In genomic region chr14:54958503-54958902, GRCm38 (mm10) we compare ENCODE assay signal across 31 mouse cellular contexts. TPM values are rescaled to one million over a fixed set of nuclear protein-coding genes. Genes with fewer than 3 reads are reported as not detected.
"Had no signal": no experiment of that assay in that cellular context is flagged by ENCODE, and none has a peak within 500 bp of the region (broad histone marks: within the 10 kb centered on the region; RNA-seq: fewer than 3 reads in every experiment).

No protein-coding gene starts in this region.

- H3K9me3 ChIP-seq: liver, embryonic 13.5 days had no signal

- H3K9ac ChIP-seq: liver, embryonic 13.5 days had no signal

- DNase-seq: kidney, postnatal 10 days; kidney, postnatal 36 days; layer of hippocampus, postnatal 36 days; liver, embryonic 13.5 days; lung, adult 2 months; lung, postnatal 14 days; lung, postnatal 4 days; midbrain, embryonic 14.5 days; thymus, adult 18-20 months; thymus, postnatal 36 days had no signal

- H3K4me2 ChIP-seq: liver, embryonic 13.5 days; midbrain, embryonic 11.5 days had no signal

- H3K4me3 ChIP-seq: left cerebral cortex, adult 2 months; liver, embryonic 13.5 days had no signal

- H3K27ac ChIP-seq: left cerebral cortex, adult 2 months; liver, embryonic 13.5 days had no signal

- H3K27me3 ChIP-seq: liver, embryonic 13.5 days had no signal

- H3K4me1 ChIP-seq: liver, embryonic 13.5 days had no signal

- H3K36me3 ChIP-seq: liver, embryonic 13.5 days had no signal

RNA-seq across cellular contexts. Expression of gene Myh6, which starts 8.2 kb away (rescaled TPM):
- total RNA-seq: liver, adult 2 months; megakaryocyte progenitor cell, adult 5-6 weeks; megakaryocyte-erythroid progenitor cell, adult 5-6 weeks had no signal
- polyA plus RNA-seq: small intestine, adult 2 months had no signal

RNA-seq across cellular contexts. Expression of gene Gm17428, which starts 18.2 kb away (rescaled TPM):
- total RNA-seq: layer of hippocampus, adult 8-10 months; layer of hippocampus, postnatal 10 days; layer of hippocampus, postnatal 36 days; left cerebral cortex, adult 2 months; left cerebral cortex, postnatal 10 days; left cerebral cortex, postnatal 36 days; liver, adult 2 months; megakaryocyte progenitor cell, adult 5-6 weeks; megakaryocyte-erythroid progenitor cell, adult 5-6 weeks; midbrain, postnatal 0 days had no signal
- polyA plus RNA-seq: limb, embryonic 11.5 days; limb, embryonic 14.5 days; liver, adult 2 months; liver, embryonic 13.5 days; liver, embryonic 16.5 days; lung, adult 2 months; lung, embryonic 16.5 days; midbrain, embryonic 11.5 days; midbrain, embryonic 14.5 days; midbrain, postnatal 0 days; neural tube, embryonic 11.5 days; neural tube, embryonic 14.5 days; small intestine, adult 2 months; spleen, adult 2 months; stomach, embryonic 16.5 days; testis, adult 2 months; urinary bladder, adult 2 months had no signal

RNA-seq across cellular contexts. Expression of gene Cmtm5, which starts 22.4 kb away (rescaled TPM):
- total RNA-seq: liver, adult 2 months; megakaryocyte progenitor cell, adult 5-6 weeks; megakaryocyte-erythroid progenitor cell, adult 5-6 weeks had no signal
- polyA plus RNA-seq: liver, adult 2 months; testis, adult 2 months had no signal

RNA-seq across cellular contexts. Expression of gene Il25, which starts 26.0 kb away (rescaled TPM):
- total RNA-seq: layer of hippocampus, postnatal 10 days; layer of hippocampus, postnatal 36 days; left cerebral cortex, adult 2 months; left cerebral cortex, postnatal 10 days; left cerebral cortex, postnatal 36 days; liver, adult 2 months; megakaryocyte progenitor cell, adult 5-6 weeks; megakaryocyte-erythroid progenitor cell, adult 5-6 weeks; midbrain, postnatal 0 days had no signal
- polyA plus RNA-seq: limb, embryonic 11.5 days; liver, adult 2 months; liver, embryonic 13.5 days; liver, embryonic 16.5 days; lung, adult 2 months; lung, embryonic 16.5 days; midbrain, embryonic 11.5 days; midbrain, embryonic 14.5 days; neural tube, embryonic 11.5 days; spleen, adult 2 months; stomach, embryonic 16.5 days; testis, adult 2 months had no signal

RNA-seq across cellular contexts. Expression of gene Efs, which starts 32.6 kb away (rescaled TPM):
- total RNA-seq: megakaryocyte progenitor cell, adult 5-6 weeks; megakaryocyte-erythroid progenitor cell, adult 5-6 weeks had no signal
